Mouse (Mus musculus) layer of hippocampus, adult 9-11 months (tissue): Measurements from ENCODE around the gene Clba1.
"Not testable (repeated sequence)": the region's sequence is repeated elsewhere in the genome, so short reads cannot be mapped to it uniquely, and the experiment has no call there.

Experiments
- DNase-seq: peaks from one replicate; pipeline ENCODE4 v3.0.0; 2022

The Clba1 gene

DNA sequence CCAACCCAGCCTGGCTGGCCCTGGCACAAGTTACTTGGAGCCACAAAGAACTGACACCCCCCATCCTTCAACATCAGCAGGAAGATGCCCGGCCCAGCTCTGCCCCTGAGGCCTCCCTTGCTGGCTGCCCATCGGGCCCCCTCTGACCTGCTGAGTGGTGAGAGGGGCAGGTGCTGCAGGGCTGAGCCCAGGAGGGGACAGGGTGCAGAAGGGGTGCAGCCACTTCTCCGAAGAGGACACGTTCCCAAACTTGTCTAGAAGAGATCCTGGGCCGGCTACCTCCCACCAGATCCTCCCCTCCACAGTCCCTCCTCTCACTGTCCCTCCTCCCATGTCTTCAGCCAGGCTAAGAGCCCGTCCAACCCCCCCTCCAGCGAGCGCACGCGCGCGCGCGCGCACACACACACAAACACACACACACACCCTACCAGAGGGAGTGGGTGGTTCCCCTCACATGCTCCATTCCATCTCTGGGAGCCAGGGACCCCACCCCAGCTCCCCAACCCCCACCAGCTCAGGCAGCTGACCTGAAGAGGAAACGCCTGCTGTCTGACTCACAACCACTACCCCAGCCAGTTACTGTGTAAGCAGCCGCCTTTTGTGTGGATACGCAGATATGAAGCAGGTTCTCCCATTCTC is 13.2 kb upstream of the Clba1 start:
- DNase-seq, result no peak

DNA sequence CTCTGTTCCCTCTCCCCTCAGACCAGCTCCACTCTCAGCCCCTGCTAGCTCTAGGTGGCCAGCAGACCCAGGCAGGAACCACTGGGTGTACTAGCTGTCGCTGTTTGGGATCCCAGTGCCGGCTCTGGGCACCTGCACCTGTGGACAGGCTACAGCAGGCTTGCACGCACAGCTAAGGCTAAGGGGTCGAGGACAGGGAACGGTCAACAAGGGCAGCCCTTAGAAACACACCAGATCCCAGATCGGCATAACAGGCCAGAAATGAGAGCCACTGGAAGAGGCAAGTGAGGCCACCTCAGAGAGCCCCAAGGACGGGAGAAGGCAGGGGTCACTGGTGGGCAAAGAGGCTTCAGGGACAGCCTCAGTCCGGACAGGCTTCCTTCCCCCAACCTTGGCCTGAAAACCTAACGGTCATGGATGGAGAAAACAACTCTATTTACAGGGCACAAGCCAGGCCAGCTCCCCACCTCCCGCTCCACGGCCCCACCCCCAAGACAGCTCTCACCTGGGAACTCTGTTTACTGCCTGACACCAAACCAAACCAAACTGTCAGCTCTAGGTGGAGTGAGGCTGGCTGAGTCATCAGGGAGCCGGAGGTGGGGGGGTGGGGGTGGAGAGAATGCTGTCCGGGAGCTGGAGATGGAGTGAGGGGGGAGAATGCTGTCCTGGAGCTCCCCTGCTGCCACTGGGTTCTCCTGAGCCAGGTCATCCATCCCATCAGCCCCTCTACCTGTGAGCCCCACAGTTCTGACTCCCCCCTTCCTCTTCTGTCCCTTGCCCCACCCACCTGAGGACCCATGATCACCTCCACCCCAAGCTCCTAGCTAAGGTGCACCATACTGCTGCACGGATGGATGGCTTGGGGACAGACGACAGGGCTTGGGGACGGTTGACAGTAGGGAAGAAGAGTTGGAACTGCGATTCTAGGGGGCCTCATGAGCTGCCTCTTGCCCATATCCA is 11.9 kb upstream of the Clba1 start:
- DNase-seq, result no peak

DNA sequence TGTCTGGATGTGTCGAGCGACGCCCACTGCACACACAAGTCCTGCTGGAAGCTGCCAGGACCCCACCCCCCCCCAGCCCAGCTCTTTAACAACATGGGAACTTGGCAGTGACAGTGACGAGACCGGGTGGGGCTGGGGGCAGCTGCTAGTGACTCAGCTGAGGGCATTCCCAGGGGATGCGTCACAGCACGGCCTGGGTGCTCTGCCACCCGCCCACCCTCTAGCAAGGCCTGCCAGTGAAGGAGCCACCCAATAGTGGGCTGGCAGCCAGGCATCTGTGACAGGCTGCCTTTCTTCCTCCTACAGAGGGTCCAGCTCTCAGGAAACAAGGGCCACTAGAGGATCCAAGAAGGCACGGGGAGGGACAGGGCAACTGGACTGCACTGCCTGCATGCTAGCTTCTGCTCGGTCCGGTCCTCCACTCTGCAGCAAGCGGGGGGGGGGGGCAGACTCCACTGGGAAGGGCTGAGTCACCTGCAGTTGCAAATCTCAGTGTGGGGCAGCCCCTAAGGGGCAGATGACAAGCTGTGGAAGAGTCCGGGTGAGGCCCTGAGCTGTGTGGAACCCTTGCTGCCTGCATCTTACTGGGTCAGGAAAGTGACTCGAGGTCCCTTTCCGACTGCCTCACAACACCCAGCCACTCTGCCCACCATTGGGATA is 10.9 kb upstream of the Clba1 start:
- peak; percentile 79 for DNase-seq

DNA sequence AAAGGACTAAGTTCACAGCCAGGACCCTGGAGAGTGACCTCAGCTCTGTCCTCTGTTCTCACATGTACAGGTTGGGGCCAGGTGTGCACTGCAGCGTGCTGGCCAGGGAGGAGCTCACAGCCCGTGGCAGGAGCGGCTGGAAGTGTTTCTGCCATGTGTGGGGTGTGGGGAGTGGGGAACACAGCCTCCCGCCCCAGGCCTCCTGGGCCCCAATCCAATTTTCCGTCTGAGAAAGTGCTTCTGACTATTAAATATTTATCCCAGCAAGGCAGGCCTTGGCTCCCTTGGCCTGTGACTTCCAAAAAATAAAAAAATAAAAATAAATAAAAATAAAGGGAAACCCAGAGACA is 10.4 kb upstream of the Clba1 start:
- DNase-seq, result no peak

DNA sequence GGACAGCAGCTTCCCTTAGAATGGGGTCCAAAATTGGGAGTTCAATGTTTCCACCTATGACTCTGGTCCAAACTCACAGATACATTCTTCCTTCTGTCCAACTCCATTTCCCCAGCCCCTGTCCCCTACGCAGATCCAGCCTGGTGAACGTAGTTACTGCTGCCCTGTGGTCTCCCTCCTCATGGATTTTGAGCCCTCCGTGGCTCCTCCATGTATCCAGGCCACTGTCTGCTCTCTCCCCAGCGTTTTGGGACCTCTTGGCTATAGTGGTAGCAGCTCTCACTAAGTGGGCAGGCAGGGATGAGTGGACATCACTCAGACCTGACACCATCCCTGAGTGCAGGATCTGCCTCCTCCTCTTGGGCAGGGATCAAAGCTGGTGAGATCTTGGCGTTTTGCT is 10.0 kb upstream of the Clba1 start:
- no peak for DNase-seq

DNA sequence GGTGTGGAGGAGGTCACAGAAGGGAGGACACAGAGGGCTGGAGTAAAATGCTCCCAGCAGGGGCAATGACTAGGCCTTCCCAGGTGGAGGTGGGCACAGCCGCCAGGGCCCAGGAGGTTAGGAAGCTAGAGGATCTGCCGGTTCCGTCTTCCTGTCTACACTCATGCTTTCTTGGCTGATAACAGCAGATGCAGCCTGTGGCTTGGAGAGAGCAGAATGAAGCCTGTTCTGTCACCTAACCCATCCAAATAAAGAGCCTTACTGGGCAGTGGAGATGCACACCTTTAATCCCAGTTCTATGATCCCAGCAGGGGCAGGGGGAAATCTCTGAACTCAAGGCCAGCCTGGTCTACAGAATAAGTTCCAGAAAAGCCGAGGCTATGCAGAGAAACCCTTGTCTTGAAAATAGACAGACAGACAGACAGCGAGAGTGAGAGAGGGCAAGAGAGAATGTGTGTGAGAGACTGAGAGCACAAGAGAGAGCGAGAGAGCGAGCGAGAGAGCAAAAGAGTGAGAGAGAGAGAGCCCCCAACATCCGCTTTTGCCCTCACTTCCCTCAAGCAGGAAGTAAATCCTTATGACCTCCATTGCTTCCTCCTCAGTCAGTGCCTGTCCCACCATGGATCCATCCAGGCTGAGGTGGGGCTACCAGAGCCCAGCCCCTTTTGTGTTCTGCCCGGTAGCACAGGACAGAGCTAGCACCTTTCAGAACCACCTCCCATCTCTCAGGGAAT is 9.3 kb upstream of the Clba1 start:
- no peak for DNase-seq

DNA sequence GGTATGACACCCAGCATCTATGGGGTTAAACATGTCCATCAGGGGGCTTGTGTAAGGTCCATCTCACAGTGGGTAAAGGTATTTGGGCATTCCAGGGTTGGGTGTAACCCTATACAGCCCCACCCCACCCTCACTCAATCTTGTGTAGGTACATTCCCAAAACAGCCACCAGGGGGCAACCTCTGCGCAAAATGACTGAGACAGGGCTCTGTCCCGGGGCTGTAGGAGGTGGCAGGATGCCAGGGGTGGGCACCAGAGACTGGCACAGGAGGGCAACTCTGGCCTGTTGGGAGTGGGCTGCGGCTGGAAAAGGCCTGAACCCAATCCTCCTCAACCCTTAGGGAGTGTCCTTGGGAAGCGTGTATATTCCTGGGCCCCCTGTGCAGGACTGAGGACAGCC is 8.3 kb upstream of the Clba1 start:
- DNase-seq, result no peak

DNA sequence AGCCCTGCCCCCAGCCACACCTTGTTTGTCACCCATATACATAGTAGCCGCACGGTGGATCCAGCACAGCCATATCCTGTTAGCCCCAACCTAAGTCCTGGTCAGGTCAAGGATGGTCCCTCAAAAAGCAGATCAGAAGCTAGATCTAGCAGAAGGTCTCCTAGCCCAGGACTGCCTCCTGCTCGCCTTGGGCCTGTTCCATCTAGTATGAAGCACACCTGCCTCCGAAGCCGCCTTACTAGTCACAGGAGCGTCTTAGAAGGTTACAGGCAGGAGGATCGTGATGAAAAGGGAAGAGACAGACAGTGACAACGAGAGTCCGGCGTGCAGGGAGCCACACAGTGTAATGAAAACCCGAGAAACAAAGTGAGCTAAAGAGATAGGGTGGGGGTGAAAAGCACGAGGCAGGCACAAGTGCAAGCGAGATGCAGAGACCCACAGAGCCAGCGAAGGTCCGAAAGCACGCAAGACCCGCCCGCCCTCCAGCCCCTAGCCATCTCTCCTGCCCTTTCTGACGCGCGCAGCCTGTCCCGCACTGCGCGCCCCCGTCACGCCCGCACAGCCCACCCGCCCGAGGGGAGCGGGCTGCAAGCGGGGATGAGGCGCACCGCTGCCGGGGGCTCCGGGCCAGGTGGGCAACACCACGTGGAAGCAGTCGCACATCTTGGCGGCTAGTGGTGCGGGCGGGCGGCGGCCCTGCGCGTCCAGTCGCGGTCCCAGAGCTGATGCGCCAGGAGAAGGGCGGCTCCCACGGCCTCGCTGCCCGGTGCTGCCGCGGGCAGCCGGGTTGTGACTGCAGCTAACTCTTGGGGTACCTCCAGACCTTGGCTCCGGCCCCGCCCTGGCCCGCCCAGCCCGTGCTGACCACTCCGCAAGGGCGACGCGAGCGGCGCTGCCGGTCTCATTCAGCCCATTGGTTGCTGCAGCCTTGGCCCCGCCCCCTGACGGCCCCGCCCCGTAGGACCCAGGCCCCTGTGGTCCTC is 6.6 kb upstream of the Clba1 start, which contains the start of gene Ahnak2:
Gene Ahnak2, minus strand, starts transcription at position 794 of the 983 bp plus-strand sequence.
- no peak for DNase-seq

DNA sequence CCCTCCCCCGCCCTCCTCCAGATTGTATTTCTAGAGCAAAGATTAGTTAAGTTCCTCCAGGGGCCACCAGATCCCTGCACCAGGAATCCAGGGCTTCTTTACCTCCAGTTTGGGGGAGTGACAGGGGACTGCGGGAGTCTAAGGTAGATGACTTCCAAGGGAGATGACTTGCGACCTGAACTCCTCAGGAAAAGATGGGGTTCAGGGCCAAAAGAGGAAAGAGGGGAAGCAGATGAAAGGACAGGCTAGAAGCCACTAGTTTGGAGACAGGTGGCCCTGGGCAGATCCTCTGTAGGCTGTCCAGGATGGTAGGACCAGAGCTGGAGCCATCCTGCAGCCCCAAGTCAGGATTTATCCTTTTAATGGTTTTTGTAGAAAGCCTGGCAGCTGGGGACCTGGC is 5.8 kb upstream of the Clba1 start:
- no peak for DNase-seq

DNA sequence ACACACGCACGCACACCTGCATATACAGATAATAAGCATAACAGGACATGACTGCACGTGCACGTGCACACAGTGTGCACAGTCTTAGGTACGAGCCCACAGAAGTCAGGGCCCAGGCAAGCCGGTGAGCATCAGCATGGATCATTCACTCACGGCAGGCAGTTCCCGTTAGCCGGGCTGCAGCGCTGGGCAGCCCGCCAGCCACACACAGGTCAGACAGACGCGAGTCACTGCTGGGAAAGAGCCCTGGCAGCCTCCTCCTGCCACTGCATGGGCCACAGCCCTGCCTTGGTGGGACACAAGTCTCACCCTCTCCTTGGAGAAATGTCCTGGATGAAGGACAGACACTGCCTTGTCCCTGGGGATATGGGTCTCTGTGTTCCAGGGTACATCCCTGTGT is 4.7 kb upstream of the Clba1 start:
- DNase-seq, result no peak

DNA sequence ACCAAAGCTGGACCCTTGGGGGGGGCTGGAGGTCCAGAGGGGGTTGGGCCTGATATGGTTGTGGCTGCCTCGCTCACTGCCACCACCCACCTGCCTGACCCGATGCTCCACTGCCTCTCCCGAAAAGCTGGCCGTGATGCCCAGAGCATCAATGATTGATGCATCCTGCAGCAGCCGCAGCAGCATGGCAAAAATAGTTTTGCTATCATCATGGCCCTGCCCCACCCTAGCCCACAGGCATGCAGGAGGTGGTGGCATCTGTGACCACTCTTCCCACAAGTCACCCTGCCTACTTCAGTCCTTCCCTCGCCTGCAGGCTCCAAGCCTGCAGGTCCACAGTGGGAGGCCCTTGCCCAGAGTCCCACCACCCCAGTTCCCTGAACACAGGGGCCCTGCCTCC is 2.7 kb upstream of the Clba1 start:
- no peak for DNase-seq

DNA sequence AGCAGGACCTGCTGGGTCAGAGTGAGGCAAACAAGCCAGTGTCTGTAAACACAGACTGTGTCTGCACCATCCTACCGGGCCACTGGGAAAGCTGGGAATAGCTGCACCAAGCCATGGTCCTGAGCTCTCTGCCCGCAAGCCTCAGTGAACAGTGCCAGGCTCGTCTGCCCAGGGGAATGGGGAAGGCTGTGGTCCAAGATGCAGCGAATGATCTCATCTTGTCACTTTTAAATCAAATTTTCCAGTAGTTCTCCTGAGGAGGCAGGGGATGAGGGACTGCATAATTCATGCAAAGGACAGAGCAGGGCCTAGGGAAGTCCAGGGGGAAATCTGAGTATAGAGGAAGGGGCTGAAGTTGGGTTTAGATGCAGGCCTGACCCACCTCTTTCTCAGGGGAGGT is 941 bp upstream of the Clba1 start:
- no peak for DNase-seq

DNA sequence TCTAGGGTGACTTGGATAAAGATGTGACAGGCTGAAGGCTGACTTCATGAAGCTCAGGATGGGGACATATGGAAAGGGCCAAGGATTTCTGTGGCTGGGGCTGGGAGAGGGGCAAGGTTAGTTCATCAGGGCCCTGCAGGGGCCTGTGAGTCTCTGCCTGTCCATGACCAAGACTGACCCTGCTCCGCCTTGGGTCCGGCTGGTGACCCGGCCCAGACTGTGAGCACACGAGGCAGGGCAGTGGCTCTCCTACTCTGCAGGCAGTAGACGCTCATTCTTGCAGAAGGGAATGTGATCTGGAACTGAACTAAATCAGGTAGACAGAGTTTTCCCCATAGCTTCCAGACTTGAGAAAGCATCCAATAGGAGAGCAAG is 538 bp upstream of the Clba1 start:
- no peak for DNase-seq

DNA sequence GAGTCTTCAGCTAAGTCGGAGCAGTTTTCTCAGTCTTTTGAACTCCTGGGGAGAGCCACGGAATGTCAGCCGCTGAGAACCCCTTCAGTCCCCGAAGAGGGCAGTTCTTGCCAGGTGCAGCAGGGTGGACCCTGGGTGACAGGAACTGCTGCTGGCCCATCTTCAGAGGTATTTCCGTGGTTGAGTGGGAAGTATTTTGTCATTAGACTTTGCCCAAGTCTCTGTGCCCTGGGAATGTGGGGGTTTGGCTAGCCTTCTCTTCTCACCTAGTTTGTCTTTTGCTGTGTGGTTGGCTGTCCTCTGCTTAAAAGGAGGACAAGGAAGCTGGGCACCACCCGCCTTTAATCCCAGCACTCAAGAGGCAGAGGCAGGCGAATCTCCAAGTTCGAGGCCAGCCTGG is 904 bp downstream of the Clba1 start:
- no peak for DNase-seq

DNA sequence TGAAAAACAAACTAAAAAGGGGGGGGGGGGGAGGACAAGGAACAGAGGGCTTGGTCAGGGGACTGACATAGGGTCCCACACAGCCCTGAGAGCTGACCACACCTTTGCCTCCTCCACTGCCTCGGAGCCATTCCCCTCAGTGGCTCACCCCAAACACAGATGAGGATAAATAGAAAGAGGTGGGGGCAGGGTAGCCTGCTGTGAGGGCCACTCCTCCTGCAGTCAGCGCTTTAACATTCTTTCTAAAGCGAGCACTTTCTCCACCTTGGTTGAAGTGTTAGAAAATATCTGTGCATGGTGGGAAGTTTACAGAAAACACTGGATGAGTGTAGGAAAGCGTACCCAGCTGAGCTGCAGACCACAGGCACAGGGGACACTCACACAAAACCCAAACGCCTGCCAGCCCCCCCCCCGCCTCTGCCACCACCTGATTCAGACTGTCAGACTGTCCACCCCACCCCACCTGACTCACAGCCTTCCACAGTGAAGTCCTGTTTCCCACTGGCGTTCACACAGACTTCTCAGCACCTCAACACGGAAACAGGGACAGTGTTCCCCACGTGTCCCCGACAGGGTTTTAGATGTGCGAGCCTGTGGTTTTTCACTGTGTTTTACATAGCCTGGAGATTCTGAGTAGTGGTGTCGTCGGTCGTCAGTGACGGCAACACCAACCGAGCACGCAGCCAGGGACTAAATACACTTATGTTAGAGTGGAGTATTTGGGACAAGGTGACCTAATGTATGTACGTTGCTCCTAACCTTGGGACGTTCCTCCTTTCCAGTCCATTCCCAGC is 1.6 kb downstream of the Clba1 start:
- DNase-seq, result no peak

DNA sequence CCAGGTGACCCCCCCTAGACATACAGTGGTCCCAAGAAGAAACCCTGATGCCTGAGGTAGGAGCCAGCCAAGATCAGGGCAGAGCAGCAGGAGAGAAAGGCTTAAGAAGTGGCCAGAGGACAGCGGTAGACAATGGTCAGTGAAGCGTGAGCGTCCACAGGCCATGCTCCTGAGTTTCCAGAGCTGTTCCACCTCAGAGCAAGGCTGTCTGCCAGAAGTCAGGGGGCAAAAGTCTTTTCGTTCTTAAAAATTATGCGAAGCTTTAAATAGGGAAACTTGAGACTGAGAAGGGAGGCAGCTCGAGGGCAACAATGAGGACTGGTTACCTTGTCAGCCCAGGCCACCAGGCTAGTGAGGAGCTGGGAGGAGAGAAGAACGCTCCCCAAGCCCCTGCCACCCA is 4.6 kb downstream of the Clba1 start:
- DNase-seq, result no peak

DNA sequence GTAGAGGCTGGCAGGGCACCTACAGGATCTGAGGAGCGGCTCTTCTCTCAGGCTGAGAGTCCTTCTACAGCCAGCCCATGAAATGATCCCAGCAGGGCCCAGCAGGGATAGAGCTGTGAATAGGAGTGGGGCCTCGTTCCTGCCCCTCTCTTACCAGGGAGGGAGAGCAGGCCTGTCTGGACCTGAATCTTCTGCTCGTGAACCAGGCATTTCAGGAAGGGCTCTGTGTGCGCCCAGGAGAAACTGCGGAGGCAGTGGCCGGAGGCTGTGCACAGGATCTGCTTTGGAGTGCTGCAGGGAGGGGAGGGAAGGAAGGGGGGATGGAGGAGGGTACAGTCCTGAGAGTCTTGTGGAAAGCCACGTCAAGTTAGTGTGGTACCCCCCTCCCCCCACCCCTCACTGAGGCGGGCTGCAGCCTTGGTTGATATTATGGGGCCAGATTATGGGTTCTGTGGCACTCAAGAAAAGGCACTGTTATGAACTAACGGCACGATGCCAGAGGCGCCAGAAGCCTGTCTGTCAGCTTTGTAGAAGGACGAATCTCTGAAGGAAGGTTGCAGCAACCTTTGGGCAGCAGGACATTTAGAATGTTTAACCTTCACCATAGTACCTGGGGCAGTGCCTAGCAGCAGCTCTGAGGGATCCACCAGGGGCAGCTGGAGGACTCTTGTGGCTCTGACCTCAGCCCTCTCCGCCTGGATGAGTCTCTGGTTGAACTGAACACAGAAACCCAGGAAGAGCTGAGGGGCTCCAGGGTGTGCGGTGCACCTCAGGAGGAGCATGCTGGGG is 6.1 kb downstream of the Clba1 start:
- DNase-seq, result no peak

DNA sequence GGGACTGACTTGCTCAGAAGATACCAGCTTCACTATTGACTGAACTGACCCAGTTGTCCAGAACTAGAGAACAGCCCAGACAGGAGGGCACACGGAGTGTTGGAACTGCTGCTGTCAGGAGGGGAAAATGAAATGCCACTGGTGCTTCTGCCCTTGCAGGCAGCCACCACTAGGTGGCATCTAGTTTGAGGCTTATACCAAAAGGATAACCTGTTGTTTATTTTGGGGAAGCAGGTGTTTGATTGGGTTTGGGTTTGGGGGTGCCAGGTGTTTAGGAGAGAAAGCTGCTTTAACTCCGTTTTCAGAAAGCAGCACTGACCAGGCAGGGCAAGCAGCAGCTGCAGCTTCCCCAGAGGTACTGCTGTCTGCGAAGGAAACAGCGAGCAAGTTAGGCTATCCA is 7.6 kb downstream of the Clba1 start:
- no peak for DNase-seq

DNA sequence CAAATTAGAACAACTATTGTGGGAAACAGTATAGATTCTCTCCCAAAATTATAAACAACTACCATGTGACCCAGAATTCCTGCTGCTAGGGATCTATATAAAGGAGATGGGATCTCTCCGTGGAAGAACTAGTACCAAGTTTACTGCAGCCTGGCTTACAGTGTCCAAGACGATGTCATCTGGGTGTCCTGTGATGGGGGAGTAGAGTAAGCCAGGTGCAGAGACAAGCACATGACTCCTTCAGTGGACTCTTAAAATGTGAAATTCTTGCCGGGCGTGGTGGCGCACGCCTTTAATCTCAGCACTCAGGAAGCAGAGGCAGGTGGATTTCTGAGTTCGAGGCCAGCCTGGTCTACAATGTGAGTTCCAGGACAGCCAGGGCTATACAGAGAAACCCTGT is 8.1 kb downstream of the Clba1 start:
- DNase-seq, result not testable (repeated sequence)

DNA sequence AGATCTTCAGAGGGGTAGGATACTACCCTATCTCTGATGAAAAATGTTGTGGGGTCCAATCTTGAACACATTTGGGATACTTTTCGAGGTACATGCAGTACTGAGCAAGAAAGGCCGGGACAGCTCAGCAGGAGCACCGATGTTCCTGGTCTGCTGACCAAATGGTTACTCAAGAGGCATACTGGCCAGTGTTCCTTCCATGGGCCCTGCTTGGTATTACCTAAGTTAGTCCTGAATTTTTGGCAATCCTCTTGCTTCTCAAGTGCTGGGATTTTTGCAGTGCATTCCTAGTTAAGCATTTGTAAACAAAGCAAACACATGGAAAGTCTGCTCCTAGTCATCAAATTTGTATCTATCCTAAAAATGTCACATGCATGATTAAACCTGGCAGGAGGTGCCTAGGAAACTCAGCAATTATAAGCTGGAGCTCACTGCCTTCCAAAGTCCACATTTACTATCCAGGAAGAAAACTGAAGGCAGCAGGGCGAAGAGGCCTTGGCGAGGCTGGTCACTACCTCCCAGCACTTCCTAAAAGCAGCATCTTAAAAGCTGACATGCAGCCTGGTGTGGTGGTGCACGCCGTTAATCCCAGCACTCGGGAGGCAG is 10.4 kb downstream of the Clba1 start:
- no peak for DNase-seq
